Mouse (Mus musculus) lung, embryonic 15.5 days (tissue): ENCODE measurements at regions not wholly inside any gene's neighbourhood (a gene's known extent, or its start where the extent isn't known, plus 50 kb on each side); places are given as distances from the start of the nearest gene placed in this dataset.

Experiments
- ATAC-seq: fragments of 200-750 bp; cut with Nextera tagmentation; 2 replicates; pipeline ENCODE4 v1.8.0; 2017; ENCODE audit warnings: moderate number of reproducible peaks, borderline replicate concordance; ENCODE audit not compliant: low FRiP score, low TSS enrichment; ENCODE audit errors: extremely low read depth
- H3K27ac ChIP-seq: fragments of 300-500 bp; sonication (generic); 2 replicates; pipeline ENCODE4 v1.5.1; 2015; ENCODE audit warnings: moderate library complexity, mild to moderate bottlenecking, inconsistent platforms
- H3K27me3 ChIP-seq: fragments of 300-500 bp; sonication (generic); 2 replicates; pipeline ENCODE4 v1.6.1; 2015; ENCODE audit warnings: inconsistent platforms
- H3K36me3 ChIP-seq: fragments of 300-500 bp; sonication (generic); 2 replicates; pipeline ENCODE4 v1.6.1; 2015; ENCODE audit warnings: inconsistent platforms
- H3K4me1 ChIP-seq: fragments of 300-500 bp; sonication (generic); 2 replicates; pipeline ENCODE4 v1.6.1; 2015; ENCODE audit warnings: inconsistent platforms
- H3K4me2 ChIP-seq: fragments of 300-500 bp; sonication (generic); 2 replicates; pipeline ENCODE4 v1.6.1; 2015; ENCODE audit warnings: inconsistent platforms, mild to moderate bottlenecking, moderate library complexity
- H3K4me3 ChIP-seq: fragments of 300-500 bp; sonication (generic); 2 replicates; pipeline ENCODE4 v1.5.1; 2015; ENCODE audit warnings: mild to moderate bottlenecking, inconsistent platforms
- H3K9ac ChIP-seq: fragments of 300-500 bp; sonication (generic); 2 replicates; pipeline ENCODE4 v1.6.1; 2015; ENCODE audit warnings: inconsistent platforms
- H3K9me3 ChIP-seq: fragments of 300-500 bp; sonication (generic); 2 replicates; pipeline ENCODE4 v1.6.1; 2016; ENCODE audit warnings: inconsistent platforms
- WGBS: fragments of 180-500 bp; shearing (Covaris S2); methylation state at CpG from one replicate; pipeline ENCODE4 v1.1.7; 2015; 5-methylcytosine and 5-hydroxymethylcytosine counted together

- H3K4me3 ChIP-seq: no peak overlapping the region
- no peak overlapping the region for H3K27ac ChIP-seq
- no peaks in the 10 kb centered on the region for H3K36me3 ChIP-seq
- WGBS: 15% methylated on average over 2 of the region's 2 CpGs
- H3K9ac ChIP-seq: no peak overlapping the region
- peak; percentile 79; the same call in 1 of the 2 replicates for ATAC-seq
- no peaks in the 10 kb centered on the region for H3K4me1 ChIP-seq
- no peaks in the 10 kb centered on the region for H3K27me3 ChIP-seq
- H3K9me3 ChIP-seq: no peaks in the 10 kb centered on the region
- H3K4me2 ChIP-seq: no peak overlapping the region
These were observed 75.7 kb downstream of the Ankrd16 start for GRCm38 (mm10) chr2:11853210-11853973.

GRCm38 (mm10) chr2:11869983-11870382 is 92.3 kb downstream of the Ankrd16 start:
- no peak overlapping the region for H3K27ac ChIP-seq
- H3K4me2 ChIP-seq: no peak overlapping the region
- H3K27me3 ChIP-seq: no peaks in the 10 kb centered on the region
- H3K4me3 ChIP-seq: no peak overlapping the region
- no peaks in the 10 kb centered on the region for H3K4me1 ChIP-seq
- H3K9ac ChIP-seq: no peak overlapping the region
- no peaks in the 10 kb centered on the region for H3K9me3 ChIP-seq
- H3K36me3 ChIP-seq: no peaks in the 10 kb centered on the region
- ATAC-seq: no peak
- WGBS: 32% methylated on average over 2 of the region's 2 CpGs

GRCm38 (mm10) chr2:11880005-11880404 is 102.3 kb downstream of the Ankrd16 start:
- Histone ChIP-seq H3K4me1 (no peaks in the 10 kb centered on the region), H3K4me2 (no peak overlapping the region), H3K9ac (no peak overlapping the region), H3K9me3 (no peaks in the 10 kb centered on the region), H3K36me3 (no peaks in the 10 kb centered on the region), H3K27ac (no peak overlapping the region), H3K27me3 (no peaks in the 10 kb centered on the region), H3K4me3 (no peak overlapping the region)
- ATAC-seq: no peak
- 29% methylated on average over 1 of the region's 1 CpGs for WGBS

GRCm38 (mm10) chr2:11894792-11895568 is 117.3 kb downstream of the Ankrd16 start:
- Histone ChIP-seq H3K4me2 (no peak overlapping the region), H3K27ac (no peak overlapping the region), H3K36me3 (no peaks in the 10 kb centered on the region), H3K9ac (no peak overlapping the region), H3K27me3 (no peaks in the 10 kb centered on the region), H3K4me3 (no peak overlapping the region), H3K4me1 (no peaks in the 10 kb centered on the region), H3K9me3 (no peaks in the 10 kb centered on the region)
- 66% methylated on average over 7 of the region's 7 CpGs for WGBS
- no peak for ATAC-seq

- 72% methylated on average over 11 of the region's 11 CpGs for WGBS
- Histone ChIP-seq H3K4me3 (no peak overlapping the region), H3K4me1 (no peaks in the 10 kb centered on the region), H3K9ac (no peak overlapping the region), H3K27me3 (no peaks in the 10 kb centered on the region), H3K36me3 (no peaks in the 10 kb centered on the region), H3K9me3 (no peaks in the 10 kb centered on the region), H3K27ac (no peak overlapping the region), H3K4me2 (no peak overlapping the region)
- ATAC-seq: no peak
These were observed 122.3 kb downstream of the Ankrd16 start for GRCm38 (mm10) chr2:11899698-11900660.

- H3K9me3 ChIP-seq: no peaks in the 10 kb centered on the region
- no peak overlapping the region for H3K27ac ChIP-seq
- H3K4me3 ChIP-seq: no peak overlapping the region
- H3K4me1 ChIP-seq: no peaks in the 10 kb centered on the region
- ATAC-seq: no peak
- H3K9ac ChIP-seq: no peak overlapping the region
- H3K4me2 ChIP-seq: no peak overlapping the region
- H3K36me3 ChIP-seq: no peaks in the 10 kb centered on the region
- no peaks in the 10 kb centered on the region for H3K27me3 ChIP-seq
- 71% methylated on average over 1 of the region's 1 CpGs for WGBS
These were observed 137.1 kb downstream of the Ankrd16 start for GRCm38 (mm10) chr2:11914782-11915181.

GRCm38 (mm10) chr2:11917373-11917772 is 139.7 kb downstream of the Ankrd16 start:
- Histone ChIP-seq H3K27ac (no peak overlapping the region), H3K4me3 (no peak overlapping the region), H3K27me3 (no peaks in the 10 kb centered on the region), H3K36me3 (no peaks in the 10 kb centered on the region), H3K4me2 (no peak overlapping the region), H3K9ac (no peak overlapping the region), H3K4me1 (no peaks in the 10 kb centered on the region), H3K9me3 (no peaks in the 10 kb centered on the region)
- ATAC-seq: no peak

- Histone ChIP-seq H3K27me3 (no peaks in the 10 kb centered on the region), H3K4me2 (no peak overlapping the region), H3K27ac (no peak overlapping the region), H3K4me3 (no peak overlapping the region), H3K9me3 (no peaks in the 10 kb centered on the region), H3K36me3 (no peaks in the 10 kb centered on the region), H3K4me1 (no peaks in the 10 kb centered on the region), H3K9ac (no peak overlapping the region)
- WGBS: 57% methylated on average over 5 of the region's 5 CpGs
- no peak for ATAC-seq
These were observed 140.4 kb downstream of the Ankrd16 start for GRCm38 (mm10) chr2:11918070-11918469.

GRCm38 (mm10) chr2:11960777-11961176 is 183.1 kb downstream of the Ankrd16 start:
- no peaks in the 10 kb centered on the region for H3K36me3 ChIP-seq
- H3K27ac ChIP-seq: no peak overlapping the region
- no peaks in the 10 kb centered on the region for H3K4me1 ChIP-seq
- ATAC-seq: no peak
- no peak overlapping the region for H3K4me2 ChIP-seq
- H3K4me3 ChIP-seq: no peak overlapping the region
- 64% methylated on average over 3 of the region's 3 CpGs for WGBS
- no peak overlapping the region for H3K9ac ChIP-seq
- no peaks in the 10 kb centered on the region for H3K9me3 ChIP-seq
- no peaks in the 10 kb centered on the region for H3K27me3 ChIP-seq

- Histone ChIP-seq H3K9me3 (no peaks in the 10 kb centered on the region), H3K4me1 (no peaks in the 10 kb centered on the region), H3K9ac (no peak overlapping the region), H3K4me2 (no peak overlapping the region), H3K27me3 (no peaks in the 10 kb centered on the region), H3K27ac (no peak overlapping the region), H3K36me3 (no peaks in the 10 kb centered on the region), H3K4me3 (no peak overlapping the region)
- ATAC-seq: no peak
- WGBS: 26% methylated on average over 3 of the region's 3 CpGs
These were observed 187.7 kb downstream of the Ankrd16 start for GRCm38 (mm10) chr2:11965374-11965773.

- WGBS: 73% methylated on average over 2 of the region's 2 CpGs
- H3K4me1 ChIP-seq: no peaks in the 10 kb centered on the region
- ATAC-seq: no peak
- no peaks in the 10 kb centered on the region for H3K36me3 ChIP-seq
- no peak overlapping the region for H3K9ac ChIP-seq
- H3K4me2 ChIP-seq: no peak overlapping the region
- H3K9me3 ChIP-seq: no peaks in the 10 kb centered on the region
- H3K27ac ChIP-seq: no peak overlapping the region
- no peaks in the 10 kb centered on the region for H3K27me3 ChIP-seq
- no peak overlapping the region for H3K4me3 ChIP-seq
These were observed 189.3 kb downstream of the Ankrd16 start for GRCm38 (mm10) chr2:11967001-11967400.
